Mouse (Mus musculus) gastrocnemius, postnatal 4 days (tissue): ENCODE measurements around the gene Slc34a1. TPM values are rescaled to one million over a fixed set of nuclear protein-coding genes. Genes with fewer than 3 reads are reported as not detected.
"Not testable (repeated sequence)": the region's sequence is repeated elsewhere in the genome, so short reads cannot be mapped to it uniquely, and the experiment has no call there.

ENCODE experiments used
- DNase-seq, 2 experiments: peaks; one replicate each; pipeline ENCODE4 v3.0.0; 2021 to 2022; ENCODE audit warnings: low spot score in 2 of 2, mixed read lengths in 2 of 2
- total RNA-seq, 2 experiments: library from RNA; stranded (reverse); gene quantifications; 2 replicates each; pipeline ENCODE4 v1.2.3; 2021

Gene Slc34a1
- total RNA-seq, 2 experiments from 2014 or later: not detected

- DNase-seq: no peak
These were observed 34.1 kb downstream of the Slc34a1 start for GRCm38 (mm10) chr13:55431889-55432685.

DNA sequence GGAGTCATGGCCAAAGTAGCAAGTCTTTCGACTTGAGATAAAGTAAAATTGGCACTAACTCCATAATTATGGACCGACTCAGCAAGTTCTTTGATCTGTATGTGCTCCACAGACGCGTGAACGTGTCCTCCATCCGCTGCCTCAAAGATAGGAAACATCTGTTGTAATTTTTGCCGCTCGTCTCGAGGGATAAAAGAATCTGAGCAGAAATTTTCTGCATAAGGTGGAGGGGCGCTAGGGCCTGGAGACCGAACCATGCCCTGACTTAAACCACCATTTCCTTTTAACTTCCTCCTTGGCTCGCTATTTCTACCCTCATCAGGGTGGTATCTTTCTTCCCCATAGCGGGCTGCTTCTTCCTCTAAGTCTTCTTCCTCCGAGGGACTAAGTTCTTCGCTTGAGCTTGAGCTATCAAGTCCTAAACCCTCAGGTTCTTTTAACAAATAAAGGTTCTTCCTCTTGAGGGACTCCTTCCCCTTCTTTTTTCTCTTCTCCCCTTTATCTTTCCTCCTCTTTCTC, 39.2 kb downstream of the Slc34a1 start:
- not testable (repeated sequence) for DNase-seq

GRCm38 (mm10) chr13:55443799-55444285, 45.9 kb downstream of the Slc34a1 start:
- no peak for DNase-seq

- peak; percentile 62 to 86 for DNase-seq
These were observed 46.4 kb downstream of the Slc34a1 start for GRCm38 (mm10) chr13:55444286-55444936.

GRCm38 (mm10) chr13:55444937-55445315, 46.9 kb downstream of the Slc34a1 start, which contains the start of gene Grk6:
TSS of gene Grk6 (plus strand) at chr13:55445072.
- peak; percentile 98 to 100 for DNase-seq

GRCm38 (mm10) chr13:55445361-55446091, 47.5 kb downstream of the Slc34a1 start:
- DNase-seq: no peak

DNA sequence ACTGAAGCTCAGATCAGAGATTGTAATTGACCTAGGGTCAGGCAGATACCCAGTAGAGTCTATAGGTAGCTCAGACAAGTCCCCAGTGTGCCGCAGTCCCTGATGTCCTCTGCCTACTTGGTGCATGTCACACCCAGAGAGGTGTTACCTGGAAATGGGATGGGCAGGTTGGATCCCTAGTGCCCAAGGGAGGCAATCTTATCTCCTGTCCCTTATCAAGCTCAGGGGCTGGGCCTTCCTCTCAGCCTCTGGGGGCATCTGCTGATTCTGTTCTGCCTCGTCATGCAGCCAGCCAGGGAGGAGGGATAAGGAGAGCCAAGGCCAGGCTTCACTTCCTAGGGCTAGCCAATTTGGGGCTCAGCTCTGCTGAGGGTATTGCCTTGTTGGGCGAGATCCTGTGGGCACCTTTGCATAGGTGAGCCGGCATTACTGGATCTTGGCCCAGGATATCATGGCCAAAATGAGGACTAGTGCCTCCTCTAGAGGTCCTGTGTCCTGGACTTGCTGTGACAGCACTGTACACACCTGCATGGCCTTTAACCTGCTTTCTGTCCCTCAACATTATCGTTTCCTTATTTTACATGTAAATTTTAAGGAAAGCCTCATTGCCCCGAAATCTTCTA, 48.6 kb downstream of the Slc34a1 start:
- DNase-seq: no peak

DNA sequence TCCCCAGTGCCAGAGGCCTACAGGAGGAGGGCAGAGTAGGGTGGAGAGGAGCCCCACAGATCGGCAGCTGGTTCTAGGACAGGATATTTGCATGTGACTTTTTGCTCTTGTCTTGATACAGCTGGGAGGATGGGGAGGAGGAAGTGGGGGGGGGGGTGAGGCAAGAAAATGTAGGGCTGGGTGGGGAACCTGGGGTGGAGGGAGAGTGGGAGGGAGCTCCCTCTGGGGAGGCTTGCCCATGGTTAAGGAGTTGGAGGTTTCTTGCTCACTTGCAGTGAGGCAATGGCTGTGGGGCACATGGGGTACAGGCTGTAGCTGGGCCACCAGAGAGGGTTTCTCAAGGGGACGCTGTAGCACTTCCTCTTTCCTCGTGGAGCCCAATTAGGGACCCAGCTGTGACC, 49.6 kb downstream of the Slc34a1 start:
- no peak for DNase-seq

DNA sequence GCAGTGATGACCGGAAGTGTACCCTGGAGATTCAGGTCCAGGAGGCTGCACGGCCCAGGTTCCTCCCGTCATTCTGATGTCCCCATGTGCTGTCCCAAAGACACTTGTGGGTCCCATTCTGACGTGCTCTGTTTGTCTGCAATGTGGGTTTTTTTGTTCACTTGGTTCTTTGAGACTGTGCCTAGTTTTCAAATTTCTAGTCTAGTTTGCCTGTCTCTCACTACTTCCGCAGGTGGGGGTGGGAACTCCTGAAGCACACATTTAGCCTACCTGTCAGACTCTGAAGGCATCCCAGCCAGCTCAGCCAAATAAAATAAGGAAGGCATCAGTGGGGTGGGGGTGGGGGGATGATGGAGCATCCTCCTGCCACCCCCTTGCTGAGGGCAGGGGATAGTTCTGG, 50.1 kb downstream of the Slc34a1 start:
- no peak for DNase-seq

DNA sequence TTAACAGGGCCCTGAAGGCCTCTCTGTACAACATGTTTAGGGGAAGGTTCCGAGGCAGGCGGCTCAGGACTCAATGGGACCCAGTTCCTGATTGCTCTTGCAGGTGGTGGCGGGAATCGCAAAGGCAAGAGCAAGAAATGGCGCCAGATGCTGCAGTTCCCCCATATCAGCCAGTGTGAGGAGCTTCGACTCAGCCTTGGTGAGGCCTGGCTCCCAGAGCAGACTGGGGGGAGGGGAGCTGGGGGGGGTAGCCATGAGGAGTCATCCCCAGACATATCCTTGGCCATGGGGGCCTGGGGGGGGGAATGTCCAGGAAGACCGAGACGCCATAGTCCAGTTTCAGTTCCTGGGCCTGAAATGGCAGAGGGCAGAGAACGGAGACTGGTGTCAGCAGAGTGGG, 51.2 kb downstream of the Slc34a1 start:
- DNase-seq: no peak

DNA sequence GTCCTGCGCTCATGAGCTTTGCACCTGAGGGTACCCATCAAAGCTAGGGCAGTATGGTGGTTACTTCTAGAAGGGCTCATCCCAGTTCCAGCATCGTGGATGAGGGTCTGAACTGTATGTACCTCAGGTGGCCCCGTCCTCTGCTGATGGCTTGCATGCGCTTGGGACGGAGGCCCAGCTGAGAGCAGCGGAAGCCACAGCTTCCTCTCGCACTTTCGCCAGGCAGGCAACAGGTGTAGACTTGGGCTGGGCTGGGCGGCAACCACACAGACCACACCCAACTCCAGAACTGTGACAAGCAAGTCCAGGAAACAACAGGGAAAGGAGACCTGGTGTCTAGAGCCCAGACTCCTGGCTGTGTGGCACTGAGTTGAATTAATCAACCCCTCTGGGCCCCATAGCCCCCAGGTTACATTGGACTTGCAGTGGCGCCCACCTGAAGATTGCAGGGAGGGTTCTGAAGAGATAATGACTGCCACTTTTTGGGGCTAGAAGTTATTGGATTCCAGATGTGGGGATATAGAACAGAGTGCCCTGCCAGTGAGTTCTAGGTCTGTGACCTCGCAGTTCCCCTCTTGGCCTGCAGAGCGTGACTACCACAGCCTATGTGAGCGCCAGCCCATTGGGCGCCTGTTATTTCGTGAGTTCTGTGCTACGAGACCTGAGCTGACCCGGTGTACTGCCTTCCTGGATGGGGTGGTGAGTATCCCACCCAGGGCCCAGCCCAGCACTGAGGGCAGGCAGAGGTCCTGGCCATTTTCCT, 51.9 kb downstream of the Slc34a1 start:
- DNase-seq: no peak

- peak in 1 of 2 experiments; percentile 70 for DNase-seq
These were observed 52.6 kb downstream of the Slc34a1 start for GRCm38 (mm10) chr13:55450511-55450980.

- no peak for DNase-seq
These were observed 53.3 kb downstream of the Slc34a1 start for GRCm38 (mm10) chr13:55451296-55451695.

- DNase-seq: no peak
These were observed 54.0 kb downstream of the Slc34a1 start for GRCm38 (mm10) chr13:55451785-55452549.

DNA sequence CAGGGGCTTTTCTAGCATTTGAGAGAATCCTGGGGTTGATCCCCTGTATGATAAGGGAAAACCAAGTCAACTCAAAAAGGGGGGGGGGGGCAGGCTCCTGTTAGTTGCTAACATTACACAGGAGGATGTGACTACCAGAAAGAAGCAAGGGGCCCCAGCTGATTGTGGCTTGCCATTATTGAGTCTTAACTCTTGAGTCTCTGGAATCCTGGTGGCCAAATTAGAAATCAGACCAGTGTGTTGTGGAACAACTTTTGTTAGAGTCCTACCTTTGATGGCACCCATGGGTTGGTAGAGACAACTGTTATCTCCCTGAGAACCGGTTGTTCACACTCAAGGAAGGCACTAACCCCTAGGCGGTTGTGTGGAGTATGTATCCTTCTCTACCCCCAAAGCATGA, 65.0 kb downstream of the Slc34a1 start:
- no peak for DNase-seq

- no peak for DNase-seq
These were observed 65.5 kb downstream of the Slc34a1 start for GRCm38 (mm10) chr13:55463399-55464026.

GRCm38 (mm10) chr13:55464027-55464884, 66.3 kb downstream of the Slc34a1 start, which contains the start of gene Prr7:
TSS of gene Prr7 (plus strand) at chr13:55464267.
- no peak for DNase-seq

DNA sequence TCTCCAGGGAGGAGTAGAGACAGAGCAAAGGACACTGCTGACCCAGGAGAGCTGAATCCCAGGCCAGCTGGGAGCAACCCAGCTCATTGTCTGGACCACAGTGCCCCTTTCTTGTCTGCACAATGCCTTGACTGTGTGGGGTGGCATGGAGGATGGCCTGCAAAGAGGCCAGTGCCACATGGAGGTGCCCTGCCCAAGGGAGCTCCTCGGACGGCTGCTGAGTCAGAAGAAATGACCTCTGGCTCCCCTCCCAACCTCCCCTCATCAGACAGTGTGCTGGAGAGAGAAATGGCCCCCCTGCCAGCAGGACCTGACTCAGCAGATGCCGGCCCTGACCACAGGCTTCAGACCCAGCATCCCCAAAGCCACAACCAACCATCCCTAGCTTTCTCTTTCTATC, 67.2 kb downstream of the Slc34a1 start:
- no peak for DNase-seq
